Mouse (Mus musculus): ENCODE measurements around the gene Cited4. TPM values are rescaled to one million over a fixed set of nuclear protein-coding genes. Genes with fewer than 3 reads are reported as not detected.

Cited4 gene
- polyA plus RNA-seq, 1 experiment from 2014 or later, result 47.3 TPM

DNA sequence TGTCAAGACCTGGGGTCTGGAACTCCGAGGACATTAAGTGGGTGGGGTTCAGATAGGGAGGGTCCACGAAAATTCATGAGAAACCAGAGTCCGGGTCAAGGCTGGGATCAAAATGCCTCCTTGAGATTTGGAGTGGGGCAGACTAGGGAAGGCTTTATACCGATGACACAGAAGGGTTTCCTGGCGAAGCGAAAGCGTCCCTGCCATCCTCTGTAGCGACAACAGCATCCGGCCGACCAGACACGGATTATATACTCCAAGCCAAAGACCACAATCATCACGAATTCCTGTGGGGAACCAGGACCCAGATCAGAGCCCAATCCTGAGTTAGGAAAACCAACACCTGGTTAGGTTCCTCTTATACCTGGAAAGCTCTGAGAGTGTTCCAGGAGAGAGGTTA, 50.4 kb downstream of the Cited4 start:
- peaks cover 75% of the 10 kb centered on the region for H3K27me3 ChIP-seq (ENCODE audit: insufficient read depth, poor library complexity, severe bottlenecking)
- 11% methylated on average over 12 of the region's 12 CpGs for WGBS
- H3K4me1 ChIP-seq, result peaks cover 27% of the 10 kb centered on the region
- DNase-seq (ENCODE audit: low spot score), result no peak
- peak overlapping the region; percentile 17; the same call in 1 of the 2 replicates for H3K27ac ChIP-seq
- H3K4me3 ChIP-seq, result peak overlapping the region; percentile 56
- no peaks in the 10 kb centered on the region for H3K36me3 ChIP-seq
- no peaks in the 10 kb centered on the region for H3K9me3 ChIP-seq

Other genes starting within 250 kb of the Cited4 start
- 0.10 TPM in 2 replicates for gene Slfnl1, start 134.3 kb upstream of the Cited4 start, polyA plus RNA-seq (2016; fragmentation: Nextera tagmentation; extraction: Ambion mirVana)
- gene Ctps, start 96.3 kb upstream of the Cited4 start, polyA plus RNA-seq (2016; fragmentation: Nextera tagmentation; extraction: Ambion mirVana), result 114 and 117 TPM in 2 replicates
- 0.36 and 0.41 TPM in 2 replicates for gene Gm8439, start 77.8 kb upstream of the Cited4 start, polyA plus RNA-seq (2016; fragmentation: Nextera tagmentation; extraction: Ambion mirVana)
- 1.1 and 1.7 TPM in 2 replicates for gene Kcnq4, start 82.0 kb downstream of the Cited4 start, polyA plus RNA-seq (2016; fragmentation: Nextera tagmentation; extraction: Ambion mirVana)
- 111 and 117 TPM in 2 replicates for gene Nfyc, start 165.0 kb downstream of the Cited4 start, polyA plus RNA-seq (2016; fragmentation: Nextera tagmentation; extraction: Ambion mirVana)
- gene Rims3, start 188.2 kb downstream of the Cited4 start, polyA plus RNA-seq (2016; fragmentation: Nextera tagmentation; extraction: Ambion mirVana), result 1.8 and 3.4 TPM in 2 replicates